Mouse (Mus musculus) ES-Bruce4 (cell line): ENCODE results near the gene Ndufs2. TPM values are rescaled to one million over a fixed set of nuclear protein-coding genes. Genes with fewer than 3 reads are reported as not detected.

Source experiments
- H3K27ac ChIP-seq: 2 replicates; pipeline ENCODE4 v1.5.1; 2012; ENCODE audit warnings: low read length, inconsistent platforms; ENCODE audit not compliant: insufficient read depth
- H3K27me3 ChIP-seq: 2 replicates; pipeline ENCODE4 v1.6.1; 2012; ENCODE audit warnings: mild to moderate bottlenecking, low read length, inconsistent platforms; ENCODE audit not compliant: control insufficient read depth, poor library complexity, insufficient read depth, severe bottlenecking
- H3K36me3 ChIP-seq: 2 replicates; pipeline ENCODE4 v1.6.1; 2012; ENCODE audit warnings: inconsistent platforms, mild to moderate bottlenecking, low read length, moderate library complexity; ENCODE audit not compliant: control insufficient read depth, poor library complexity, insufficient read depth, severe bottlenecking
- H3K4me1 ChIP-seq: one replicate; pipeline ENCODE4 v1.8.1; 2011; ENCODE audit warnings: low read length; ENCODE audit not compliant: control insufficient read depth, insufficient read depth
- H3K4me3 ChIP-seq: 2 replicates; pipeline ENCODE4 v1.5.1; 2011; ENCODE audit warnings: low read depth, mild to moderate bottlenecking, low read length
- H3K9ac ChIP-seq: 2 replicates; pipeline ENCODE4 v1.6.1; 2012; ENCODE audit warnings: low read depth, mild to moderate bottlenecking, inconsistent platforms; ENCODE audit not compliant: poor library complexity, severe bottlenecking
- H3K9me3 ChIP-seq: replicated peaks from 2 replicates; pipeline ENCODE4 v1.6.1; 2012; ENCODE audit warnings: mild to moderate bottlenecking, low read length, inconsistent platforms; ENCODE audit not compliant: control insufficient read depth, poor library complexity, insufficient read depth, severe bottlenecking
- CTCF ChIP-seq: IDR thresholded peaks from one replicate; pipeline ENCODE4 v1.8.1; 2011; ENCODE audit warnings: low read depth, low read length
- EP300 ChIP-seq: IDR thresholded peaks from 2 replicates; pipeline ENCODE4 v1.6.1; 2011; ENCODE audit warnings: low read depth, low read length; ENCODE audit not compliant: insufficient read depth
- POLR2A ChIP-seq: IDR thresholded peaks from one replicate; pipeline ENCODE4 v1.8.1; 2011; ENCODE audit warnings: low read length; ENCODE audit not compliant: insufficient read depth
- polyA plus RNA-seq: library from polyadenylated mRNA; stranded (reverse); fragments of >200 nt; gene quantifications from 2 replicates; pipeline ENCODE4 v1.2.4, GENCODE M21; 2011; ENCODE audit warnings: low read depth; ENCODE audit not compliant: missing spikeins, insufficient read depth, insufficient read length

Ndufs2 gene
- polyA plus RNA-seq, 1 experiment = 163 TPM

- Histone ChIP-seq H3K4me1 (no peaks in the 10 kb centered on the region), H3K9me3 (no peaks in the 10 kb centered on the region), H3K4me3 (no peak overlapping the region), H3K27ac (no peak overlapping the region), H3K27me3 (no peaks in the 10 kb centered on the region), H3K9ac (no peak overlapping the region), H3K36me3 (no peaks in the 10 kb centered on the region)
- TF ChIP-seq CTCF = no peak
- TF ChIP-seq POLR2A = no peak
- no peak for TF ChIP-seq EP300
Observed at GRCm38 (mm10) chr1:171204249-171204644, 46.9 kb downstream of the Ndufs2 start.

GRCm38 (mm10) chr1:171203471-171204248 lies 47.5 kb downstream of the Ndufs2 start:
- TF ChIP-seq EP300 = no peak
- TF ChIP-seq POLR2A = no peak
- TF ChIP-seq CTCF = no peak
- Histone ChIP-seq H3K27ac (no peak overlapping the region), H3K4me1 (no peaks in the 10 kb centered on the region), H3K36me3 (no peaks in the 10 kb centered on the region), H3K9ac (no peak overlapping the region), H3K4me3 (no peak overlapping the region), H3K9me3 (no peaks in the 10 kb centered on the region), H3K27me3 (no peaks in the 10 kb centered on the region)

- no peak overlapping the region for H3K27ac ChIP-seq
- no peak overlapping the region for H3K4me3 ChIP-seq
- H3K4me1 ChIP-seq = no peaks in the 10 kb centered on the region
- no peaks in the 10 kb centered on the region for H3K27me3 ChIP-seq
- TF ChIP-seq CTCF (no peak), POLR2A (no peak), EP300 (no peak)
- H3K9ac ChIP-seq = no peak overlapping the region
- H3K36me3 ChIP-seq = no peaks in the 10 kb centered on the region
- no peaks in the 10 kb centered on the region for H3K9me3 ChIP-seq
Observed at GRCm38 (mm10) chr1:171200769-171201168, 50.4 kb downstream of the Ndufs2 start.

- Histone ChIP-seq H3K9ac (no peak overlapping the region), H3K27ac (no peak overlapping the region), H3K9me3 (no peaks in the 10 kb centered on the region), H3K27me3 (no peaks in the 10 kb centered on the region), H3K36me3 (no peaks in the 10 kb centered on the region), H3K4me3 (no peak overlapping the region), H3K4me1 (no peaks in the 10 kb centered on the region)
- no peak for TF ChIP-seq POLR2A
- no peak for TF ChIP-seq EP300
Observed at GRCm38 (mm10) chr1:171199532-171199931, 51.7 kb downstream of the Ndufs2 start.

- Histone ChIP-seq H3K4me1 (no peaks in the 10 kb centered on the region), H3K27me3 (no peaks in the 10 kb centered on the region; the same call in 1 of the 2 replicates), H3K9ac (peak within 1 kb of the TSS; percentile 29; the same call in 1 of the 2 replicates), H3K36me3 (no peaks in the 10 kb centered on the region), H3K9me3 (no peaks in the 10 kb centered on the region), H3K4me3 (peak within 1 kb of the TSS; percentile 75), H3K27ac (no peak within 1 kb of the TSS)
- TF ChIP-seq CTCF (no peak), EP300 (no peak), POLR2A (no peak)
Observed at GRCm38 (mm10) chr1:171195887-171196397, 55.2 kb downstream of the Ndufs2 start, which contains the start of gene Pcp4l1. Gene Pcp4l1 (minus strand): TSS chr1:171196268.

- no peaks in the 10 kb centered on the region for H3K9me3 ChIP-seq
- no peaks in the 10 kb centered on the region; the same call in 1 of the 2 replicates for H3K27me3 ChIP-seq
- H3K27ac ChIP-seq = no peak overlapping the region
- TF ChIP-seq EP300 (no peak), CTCF (no peak), POLR2A (no peak)
- peak overlapping the region; percentile 75 for H3K4me3 ChIP-seq
- H3K4me1 ChIP-seq = no peaks in the 10 kb centered on the region
- peak overlapping the region; percentile 29; the same call in 1 of the 2 replicates for H3K9ac ChIP-seq
- H3K36me3 ChIP-seq = no peaks in the 10 kb centered on the region
Observed at GRCm38 (mm10) chr1:171195046-171195822, 56.0 kb downstream of the Ndufs2 start.
